Mouse (Mus musculus) MEL (cell line): ENCODE measurements around the gene Plcb1. TPM values are rescaled to one million over a fixed set of nuclear protein-coding genes. Genes with fewer than 3 reads are reported as not detected.

Experiments used
- DNase-seq: peaks from one replicate; pipeline ENCODE4 v3.0.0; 2011; ENCODE audit warnings: low read depth, low spot score
- H3K27ac ChIP-seq: 2 replicates; pipeline ENCODE4 v1.5.1; 2012; ENCODE audit warnings: low read depth, mild to moderate bottlenecking, control low read depth, low read length, moderate library complexity; ENCODE audit not compliant: control insufficient read depth
- H3K27me3 ChIP-seq, 2 experiments: fragments of 150-350 bp in 1 of 2; sonication (generic) in 1 of 2; 2 replicates each; pipeline ENCODE4 v1.6.1; 2012; ENCODE audit warnings: low read length in 2 of 2, mild to moderate bottlenecking in 2 of 2, improper control_type of control experiment in 1 of 2, moderate library complexity in 1 of 2; ENCODE audit not compliant: insufficient read depth in 2 of 2, control insufficient read depth in 1 of 2
- H3K36me3 ChIP-seq, 2 experiments: 2 replicates each; pipeline ENCODE4 v1.6.1; 2012 to 2014; ENCODE audit warnings: low read length in 2 of 2, improper control_type of control experiment in 1 of 2, inconsistent platforms in 1 of 2, mild to moderate bottlenecking in 1 of 2; ENCODE audit not compliant: insufficient read depth in 2 of 2, control insufficient read depth in 1 of 2
- H3K4me1 ChIP-seq, 2 experiments: fragments of 150-350 bp in 1 of 2; sonication (generic) in 1 of 2; 2 replicates each; pipeline ENCODE4 v1.6.1; 2012; ENCODE audit warnings: low read length in 2 of 2, improper control_type of control experiment in 1 of 2, mild to moderate bottlenecking in 1 of 2; ENCODE audit not compliant: insufficient read depth in 2 of 2, control insufficient read depth in 1 of 2
- H3K4me3 ChIP-seq, 2 experiments: fragments of 150-350 bp in 1 of 2; sonication (generic) in 1 of 2; 2 replicates each; pipeline ENCODE4 v1.5.1; 2012; ENCODE audit warnings: low read depth in 2 of 2, low read length in 2 of 2, mild to moderate bottlenecking in 2 of 2, moderate library complexity in 2 of 2, control low read depth in 1 of 2, improper control_type of control experiment in 1 of 2; ENCODE audit not compliant: control insufficient read depth in 1 of 2, insufficient read depth in 1 of 2
- H3K79me2 ChIP-seq: 2 replicates; pipeline ENCODE4 v1.6.1; 2012; ENCODE audit warnings: mild to moderate bottlenecking, low read length, moderate library complexity; ENCODE audit not compliant: control insufficient read depth, poor library complexity, insufficient read depth
- H3K9ac ChIP-seq: 2 replicates; pipeline ENCODE4 v1.6.1; 2012; ENCODE audit warnings: low read depth, mild to moderate bottlenecking, control low read depth, low read length, moderate library complexity; ENCODE audit not compliant: control insufficient read depth, poor library complexity, severe bottlenecking
- H3K9me3 ChIP-seq: fragments of 150-350 bp; sonication (generic); replicated peaks from 2 replicates; pipeline ENCODE4 v1.6.1; 2012; ENCODE audit warnings: mild to moderate bottlenecking, low read length, improper control_type of control experiment, moderate library complexity; ENCODE audit not compliant: insufficient read depth
- BHLHE40 ChIP-seq: IDR thresholded peaks from 2 replicates; pipeline ENCODE4 v1.6.1; 2012; ENCODE audit warnings: low read depth, mild to moderate bottlenecking, inconsistent platforms, low read length, improper control_type of control experiment, borderline replicate concordance
- CHD1 ChIP-seq: IDR thresholded peaks from 2 replicates; pipeline ENCODE4 v1.6.1; 2012; ENCODE audit warnings: low read depth, mild to moderate bottlenecking, inconsistent platforms, low read length, improper control_type of control experiment
- GABPA ChIP-seq: IDR thresholded peaks from 2 replicates; pipeline ENCODE4 v1.6.1; 2012; ENCODE audit warnings: low read depth, mild to moderate bottlenecking, inconsistent platforms, low read length, improper control_type of control experiment, moderate library complexity
- HCFC1 ChIP-seq: IDR thresholded peaks from 2 replicates; pipeline ENCODE4 v1.6.1; 2012; ENCODE audit warnings: low read depth, mild to moderate bottlenecking, inconsistent platforms, low read length, improper control_type of control experiment, moderate library complexity
- MAFK ChIP-seq: IDR thresholded peaks from 2 replicates; pipeline ENCODE4 v1.6.1; 2011; ENCODE audit warnings: low read depth, mild to moderate bottlenecking, low read length, improper control_type of control experiment, borderline replicate concordance
- MAX ChIP-seq: IDR thresholded peaks from 2 replicates; pipeline ENCODE4 v1.6.1; 2011; ENCODE audit warnings: low read length, improper control_type of control experiment
- MEF2A ChIP-seq: IDR thresholded peaks from 2 replicates; pipeline ENCODE4 v1.6.1; 2014; ENCODE audit warnings: low read depth, mild to moderate bottlenecking, inconsistent platforms, low read length, improper control_type of control experiment; ENCODE audit not compliant: poor library complexity, insufficient replicate concordance, severe bottlenecking; ENCODE audit errors: extremely low read depth
- MXI1 ChIP-seq: IDR thresholded peaks from 2 replicates; pipeline ENCODE4 v1.6.1; 2011; ENCODE audit warnings: mild to moderate bottlenecking, low read depth, low read length, improper control_type of control experiment
- NELFE ChIP-seq: IDR thresholded peaks from 2 replicates; pipeline ENCODE4 v1.6.1; 2011; ENCODE audit warnings: low read depth, low read length, improper control_type of control experiment
- NRF1 ChIP-seq: IDR thresholded peaks from 2 replicates; pipeline ENCODE4 v1.6.1; 2014; ENCODE audit warnings: low read depth, mild to moderate bottlenecking, inconsistent platforms, low read length, improper control_type of control experiment, moderate library complexity; ENCODE audit not compliant: poor library complexity, insufficient read depth, severe bottlenecking
- POLR2AphosphoS2 ChIP-seq: IDR thresholded peaks from 2 replicates; pipeline ENCODE4 v1.6.1; 2011; ENCODE audit warnings: low read length, improper control_type of control experiment
- RAD21 ChIP-seq: IDR thresholded peaks from 2 replicates; pipeline ENCODE4 v1.6.1; 2011; ENCODE audit warnings: mild to moderate bottlenecking, low read depth, low read length, improper control_type of control experiment
- RCOR1 ChIP-seq: IDR thresholded peaks from 2 replicates; pipeline ENCODE4 v1.6.1; 2012; ENCODE audit warnings: low read depth, mild to moderate bottlenecking, inconsistent platforms, low read length, improper control_type of control experiment
- SIN3A ChIP-seq: IDR thresholded peaks from 2 replicates; pipeline ENCODE4 v1.6.1; 2012; ENCODE audit warnings: low read length, improper control_type of control experiment, inconsistent platforms
- SMC3 ChIP-seq: IDR thresholded peaks from 2 replicates; pipeline ENCODE4 v1.6.1; 2011; ENCODE audit warnings: low read depth, low read length, improper control_type of control experiment
- TAL1 ChIP-seq: IDR thresholded peaks from 2 replicates; pipeline ENCODE4 v1.6.1; 2012; ENCODE audit warnings: mild to moderate bottlenecking, inconsistent platforms, low read length, moderate library complexity, mixed read lengths
- TBP ChIP-seq: IDR thresholded peaks from 2 replicates; pipeline ENCODE4 v1.8.0; 2011; ENCODE audit warnings: low read depth, low read length, improper control_type of control experiment
- TCF12 ChIP-seq: IDR thresholded peaks from 2 replicates; pipeline ENCODE4 v1.6.1; 2014; ENCODE audit warnings: low read depth, mild to moderate bottlenecking, inconsistent platforms, low read length, improper control_type of control experiment, moderate library complexity
- UBTF ChIP-seq: IDR thresholded peaks from 2 replicates; pipeline ENCODE4 v1.6.1; 2012; ENCODE audit warnings: low read depth, mild to moderate bottlenecking, inconsistent platforms, low read length, improper control_type of control experiment, moderate library complexity, borderline replicate concordance; ENCODE audit not compliant: insufficient read depth
- USF2 ChIP-seq, 2 experiments: IDR thresholded peaks; 2 replicates each; pipeline ENCODE4 v1.6.1; 2011 to 2012; ENCODE audit warnings: improper control_type of control experiment in 2 of 2, low read length in 2 of 2, borderline replicate concordance in 1 of 2, inconsistent platforms in 1 of 2, low read depth in 1 of 2, mild to moderate bottlenecking in 1 of 2; ENCODE audit not compliant: insufficient read depth in 1 of 2
- ZC3H11A ChIP-seq: IDR thresholded peaks from 2 replicates; pipeline ENCODE4 v1.6.1; 2012; ENCODE audit warnings: low read depth, mild to moderate bottlenecking, inconsistent platforms, low read length, improper control_type of control experiment
- ZMIZ1 ChIP-seq: IDR thresholded peaks from 2 replicates; pipeline ENCODE4 v1.6.1; 2012; ENCODE audit warnings: low read depth, mild to moderate bottlenecking, inconsistent platforms, low read length, improper control_type of control experiment, moderate library complexity
- ZNF384 ChIP-seq: IDR thresholded peaks from 2 replicates; pipeline ENCODE4 v1.6.1; 2012; ENCODE audit warnings: low read depth, mild to moderate bottlenecking, inconsistent platforms, low read length, improper control_type of control experiment
- polyA plus RNA-seq, 2 experiments: library from polyadenylated mRNA; stranded (reverse) in 1 of 2; unstranded in 1 of 2; fragments of >175 nt in 1 of 2; fragments of >200 nt in 1 of 2; gene quantifications; 2 replicates each; pipeline versions ENCODE4 v1.2.1 to v1.2.4; 2012; ENCODE audit warnings: low replicate concordance in 2 of 2, low read depth in 1 of 2; ENCODE audit not compliant: insufficient read length in 2 of 2, insufficient read depth in 1 of 2, missing spikeins in 1 of 2
- total RNA-seq: library from RNA; depleted of rRNA; stranded (reverse); fragments of 300-350 nt; gene quantifications from 2 replicates; pipeline ENCODE4 v1.2.3, GENCODE M21; 2012

The Plcb1 gene
- total and polyA plus RNA-seq, 3 experiments: not detected

- TF ChIP-seq ZC3H11A (no peak), POLR2AphosphoS2 (no peak), TCF12 (no peak), TBP (no peak), NELFE (no peak), TAL1 (no peak), SMC3 (no peak), RAD21 (no peak), ZNF384 (no peak), UBTF (no peak), MXI1 (no peak), MAFK (no peak), USF2 (IDR thresholded peaks at IDR 0.05; ENCODE audit: borderline replicate concordance in 1 of 2, insufficient read depth in 1 of 2, low read depth in 1 of 2, low read length in 2 of 2) (no peak), BHLHE40 (no peak), HCFC1 (no peak), MEF2A (no peak), SIN3A (no peak), ZMIZ1 (no peak)
- H3K4me3 ChIP-seq: no peak overlapping the region
- H3K27ac ChIP-seq: no peak overlapping the region
- no peak overlapping the region for H3K9ac ChIP-seq
- no peaks in the 10 kb centered on the region for H3K4me1 ChIP-seq
- H3K36me3 ChIP-seq: no peaks in the 10 kb centered on the region
- H3K9me3 ChIP-seq: no peaks in the 10 kb centered on the region
- no peaks in the 10 kb centered on the region for H3K79me2 ChIP-seq
- H3K27me3 ChIP-seq: no peaks in the 10 kb centered on the region
- no peak for DNase-seq
Measured at GRCm38 (mm10) chr2:135274949-135275348, 489.1 kb downstream of the Plcb1 start.

DNA sequence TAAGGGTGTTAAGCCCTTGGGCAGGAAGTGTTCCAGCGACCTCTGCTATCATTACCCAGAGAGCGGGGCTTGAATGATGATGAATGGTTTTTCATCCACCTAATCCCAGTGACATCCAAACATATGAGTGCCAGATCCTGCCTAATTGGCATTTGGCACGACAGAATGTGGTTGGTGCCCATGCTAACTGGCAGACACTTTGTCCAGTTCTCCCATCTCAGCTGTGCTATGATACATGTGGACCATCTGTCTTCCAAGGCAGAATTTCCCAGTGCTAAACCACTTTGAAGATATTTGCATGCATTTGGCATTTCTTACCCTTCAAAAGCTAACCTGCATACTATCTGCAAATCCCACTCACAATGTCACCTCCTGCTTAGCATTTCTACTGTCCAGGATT is 492.6 kb downstream of the Plcb1 start:
- TF ChIP-seq CHD1: no peak
- no peak for TF ChIP-seq RCOR1
- TF ChIP-seq MAX: no peak
- TF ChIP-seq GABPA: no peak
- TF ChIP-seq NRF1: no peak
- no peak for TF ChIP-seq RAD21
- TF ChIP-seq POLR2AphosphoS2: no peak
- H3K9me3 ChIP-seq: no peaks in the 10 kb centered on the region

More for the DNA sequence above, 492.6 kb downstream of the Plcb1 start:
- DNase-seq: no peak
- Histone ChIP-seq H3K27me3 (no peaks in the 10 kb centered on the region), H3K9ac (no peak overlapping the region), H3K79me2 (no peaks in the 10 kb centered on the region), H3K36me3 (no peaks in the 10 kb centered on the region), H3K4me1 (no peaks in the 10 kb centered on the region), H3K27ac (no peak overlapping the region), H3K4me3 (no peak overlapping the region)
